Mouse (Mus musculus): Measurements from ENCODE around the gene Atp6v0a4. TPM values are rescaled to one million over a fixed set of nuclear protein-coding genes. Genes with fewer than 3 reads are reported as not detected.

The Atp6v0a4 gene
- 6.2 and 12.1 TPM in 2 replicates for polyA plus RNA-seq (2012; rRNA removed)

GRCm38 (mm10) chr6:38124207-38124835 is at the start of gene Atp6v0a4:
Gene Atp6v0a4 (minus strand): TSS chr6:38124586.
- TF ChIP-seq POLR2A (IDR thresholded peaks at IDR 0.05; ENCODE audit: borderline replicate concordance, extremely low read depth, low read depth, low read length) (no peak), CTCF (IDR thresholded peaks at IDR 0.05; ENCODE audit: insufficient read depth, low read length) (no peak)
- Histone ChIP-seq H3K4me3 (replicated peaks; ENCODE audit: extremely low read depth, low read depth, low read length) (no peak within 1 kb of the TSS), H3K4me1 (ENCODE audit: control insufficient read depth, insufficient read depth, low read length) (0 out of 2 replicates have a peak, but pooled peaks cover 5% of the 10 kb centered on the region)
- DNase-seq = no peak
- WGBS = 74% methylated on average over 7 of the region's 7 CpGs

DNA sequence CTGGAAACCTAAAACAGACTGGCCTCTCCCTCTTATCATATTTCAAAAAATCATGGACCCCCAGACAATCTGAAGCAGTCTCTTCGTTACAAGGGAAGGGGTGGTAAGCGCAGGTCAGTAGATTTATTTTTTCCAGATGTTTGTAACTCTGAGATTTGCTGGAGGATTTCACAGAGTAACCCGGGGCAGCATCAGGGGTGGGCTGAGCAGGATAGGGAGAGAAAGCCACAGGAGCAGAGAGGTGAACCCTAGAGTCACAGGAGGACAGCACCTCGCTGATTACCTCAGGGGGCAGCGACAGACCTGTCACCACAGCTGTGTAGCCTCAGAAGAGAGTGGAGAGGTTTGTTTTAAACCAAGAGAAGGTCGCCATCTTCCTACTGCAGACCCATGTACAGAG is 41.0 kb upstream of the Atp6v0a4 start:
- WGBS = 77% methylated on average over 6 of the region's 6 CpGs
- no peak for DNase-seq
- TF ChIP-seq CTCF (IDR thresholded peaks at IDR 0.05; ENCODE audit: insufficient read depth, low read length) = no peak
- no peak for TF ChIP-seq POLR2A (IDR thresholded peaks at IDR 0.05; ENCODE audit: borderline replicate concordance, extremely low read depth, low read depth, low read length)
- Histone ChIP-seq H3K4me3 (replicated peaks; ENCODE audit: extremely low read depth, low read depth, low read length) (no peak overlapping the region), H3K4me1 (ENCODE audit: control insufficient read depth, insufficient read depth, low read length) (no peaks in the 10 kb centered on the region)

DNA sequence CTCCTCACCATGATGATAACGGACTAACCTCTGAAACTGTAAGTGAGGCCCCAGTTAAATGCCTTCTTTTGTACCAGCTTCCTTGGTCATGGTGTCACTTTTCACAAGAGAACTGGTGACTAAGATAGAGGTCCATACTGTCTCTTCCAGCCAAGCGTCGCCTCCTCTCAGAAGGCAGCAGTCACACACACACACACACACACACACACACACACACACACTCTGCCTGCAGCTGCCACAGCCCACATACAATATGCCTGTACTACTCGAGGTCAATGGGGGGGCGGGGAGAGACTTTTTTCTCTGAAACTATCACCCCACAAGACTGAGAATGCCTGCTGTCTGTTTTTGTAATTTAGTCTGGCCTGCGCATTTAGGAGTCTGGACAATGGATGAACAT is 40.3 kb upstream of the Atp6v0a4 start:
- TF ChIP-seq POLR2A (IDR thresholded peaks at IDR 0.05; ENCODE audit: borderline replicate concordance, extremely low read depth, low read depth, low read length) (no peak), CTCF (IDR thresholded peaks at IDR 0.05; ENCODE audit: insufficient read depth, low read length) (no peak)
- WGBS = 92% methylated on average over 6 of the region's 6 CpGs

DNA sequence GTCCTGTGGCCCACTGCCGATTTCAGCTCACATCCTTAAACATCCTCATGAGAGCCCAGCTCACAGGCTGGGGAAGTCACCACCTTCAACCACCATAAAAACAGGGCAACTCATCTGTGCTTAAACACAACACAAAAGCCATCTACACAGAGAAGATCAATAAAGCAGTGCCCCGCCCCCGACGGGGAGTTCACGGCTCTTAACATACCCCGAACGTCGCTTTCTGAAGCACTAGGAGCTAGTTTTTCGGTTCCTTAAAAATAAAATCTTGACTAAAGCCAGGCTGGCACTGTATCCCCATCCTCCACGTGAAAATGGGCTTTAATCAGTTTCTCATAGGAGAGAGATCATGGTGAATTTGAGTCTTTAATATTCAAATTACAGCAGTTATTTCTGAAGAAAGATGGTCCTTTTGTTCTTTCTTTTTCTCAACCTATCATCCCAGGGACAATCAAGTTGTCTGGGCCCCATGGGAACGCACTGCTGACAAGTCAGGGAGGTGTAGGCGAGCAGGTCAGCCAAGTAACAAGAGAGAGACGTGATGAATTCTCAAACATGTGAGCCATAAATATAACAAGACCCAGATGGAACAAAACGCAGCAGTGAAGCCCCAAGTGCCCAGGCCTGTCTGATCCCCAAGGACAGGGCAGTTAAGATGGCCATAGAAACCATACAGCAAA is 38.6 kb upstream of the Atp6v0a4 start:
- WGBS = 84% methylated on average over 14 of the region's 14 CpGs

More for the DNA sequence above, 40.3 kb upstream of the Atp6v0a4 start:
- no peaks in the 10 kb centered on the region for H3K4me1 ChIP-seq (ENCODE audit: control insufficient read depth, insufficient read depth, low read length)
- no peak overlapping the region for H3K4me3 ChIP-seq (replicated peaks; ENCODE audit: extremely low read depth, low read depth, low read length)
- DNase-seq = no peak

DNA sequence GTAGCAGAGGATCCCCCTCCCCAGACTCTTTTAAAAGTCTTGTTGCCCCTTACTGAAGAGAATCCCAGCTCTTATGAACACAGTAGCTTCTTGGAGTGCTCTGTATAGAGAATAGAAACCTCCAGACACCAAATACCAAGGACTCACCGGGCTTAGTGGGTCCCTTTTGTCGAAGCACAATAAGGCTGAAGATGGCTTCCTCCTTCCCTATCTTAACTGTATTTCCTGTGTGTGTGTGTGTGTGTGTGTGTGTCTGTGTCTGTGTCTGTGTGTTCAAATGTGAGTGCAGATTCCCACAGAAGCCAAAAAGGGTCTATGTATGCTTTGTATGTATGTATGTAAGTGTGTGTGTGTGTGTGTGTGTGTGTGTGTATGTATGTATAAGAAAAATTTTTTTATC is 36.2 kb upstream of the Atp6v0a4 start:
- TF ChIP-seq POLR2A (IDR thresholded peaks at IDR 0.05; ENCODE audit: borderline replicate concordance, extremely low read depth, low read depth, low read length) (no peak), CTCF (IDR thresholded peaks at IDR 0.05; ENCODE audit: insufficient read depth, low read length) (no peak)
- no peak overlapping the region for H3K4me3 ChIP-seq (replicated peaks; ENCODE audit: extremely low read depth, low read depth, low read length)
- 49% methylated on average over 2 of the region's 2 CpGs for WGBS
- no peak for DNase-seq
- no peaks in the 10 kb centered on the region for H3K4me1 ChIP-seq (ENCODE audit: control insufficient read depth, insufficient read depth, low read length)

More for the DNA sequence above, 38.6 kb upstream of the Atp6v0a4 start:
- H3K4me3 ChIP-seq (replicated peaks; ENCODE audit: extremely low read depth, low read depth, low read length) = no peak overlapping the region
- no peaks in the 10 kb centered on the region for H3K4me1 ChIP-seq (ENCODE audit: control insufficient read depth, insufficient read depth, low read length)
- no peak for DNase-seq
- TF ChIP-seq POLR2A (IDR thresholded peaks at IDR 0.05; ENCODE audit: borderline replicate concordance, extremely low read depth, low read depth, low read length) (no peak), CTCF (IDR thresholded peaks at IDR 0.05; ENCODE audit: insufficient read depth, low read length) (no peak)

GRCm38 (mm10) chr6:38160102-38160501 is 35.7 kb upstream of the Atp6v0a4 start:
- TF ChIP-seq POLR2A (IDR thresholded peaks at IDR 0.05; ENCODE audit: borderline replicate concordance, extremely low read depth, low read depth, low read length) (no peak), CTCF (IDR thresholded peaks at IDR 0.05; ENCODE audit: insufficient read depth, low read length) (peak; percentile 50; the same call in 1 of the 2 replicates)
- peak; percentile 85 for DNase-seq
- WGBS = 5% methylated on average over 3 of the region's 3 CpGs
- Histone ChIP-seq H3K4me1 (ENCODE audit: control insufficient read depth, insufficient read depth, low read length) (no peaks in the 10 kb centered on the region), H3K4me3 (replicated peaks; ENCODE audit: extremely low read depth, low read depth, low read length) (no peak overlapping the region)

DNA sequence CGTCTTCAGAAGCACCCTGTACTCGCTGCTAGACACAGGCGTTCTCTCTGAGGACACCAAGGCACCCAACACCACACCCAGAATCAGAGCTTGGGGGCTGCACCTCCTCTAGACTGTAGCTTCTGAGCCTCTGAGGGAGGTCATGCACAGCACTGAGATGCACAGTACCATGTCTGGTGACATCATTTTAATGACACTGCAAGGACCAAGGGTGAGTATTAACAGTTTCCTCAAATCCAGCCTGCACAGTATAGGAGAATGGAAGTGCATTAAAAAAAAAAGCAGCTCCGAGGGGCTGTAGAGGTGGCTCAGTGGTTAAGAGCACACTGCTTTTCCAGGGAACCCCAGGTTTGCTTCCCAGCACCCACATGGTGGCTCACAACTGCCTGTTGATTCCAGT is 35.2 kb upstream of the Atp6v0a4 start:
- no peak for TF ChIP-seq POLR2A (IDR thresholded peaks at IDR 0.05; ENCODE audit: borderline replicate concordance, extremely low read depth, low read depth, low read length)
- no peak for TF ChIP-seq CTCF (IDR thresholded peaks at IDR 0.05; ENCODE audit: insufficient read depth, low read length)
- no peak for DNase-seq
- 94% methylated on average over 4 of the region's 4 CpGs for WGBS

GRCm38 (mm10) chr6:38157925-38158324 is 33.5 kb upstream of the Atp6v0a4 start:
- TF ChIP-seq POLR2A (IDR thresholded peaks at IDR 0.05; ENCODE audit: borderline replicate concordance, extremely low read depth, low read depth, low read length) (no peak), CTCF (IDR thresholded peaks at IDR 0.05; ENCODE audit: insufficient read depth, low read length) (no peak)
- H3K4me3 ChIP-seq (replicated peaks; ENCODE audit: extremely low read depth, low read depth, low read length) = no peak overlapping the region
- H3K4me1 ChIP-seq (ENCODE audit: control insufficient read depth, insufficient read depth, low read length) = no peaks in the 10 kb centered on the region
- no peak for DNase-seq
- 83% methylated on average over 16 of the region's 16 CpGs for WGBS

More for the DNA sequence above, 35.2 kb upstream of the Atp6v0a4 start:
- no peak overlapping the region for H3K4me3 ChIP-seq (replicated peaks; ENCODE audit: extremely low read depth, low read depth, low read length)
- no peaks in the 10 kb centered on the region for H3K4me1 ChIP-seq (ENCODE audit: control insufficient read depth, insufficient read depth, low read length)

DNA sequence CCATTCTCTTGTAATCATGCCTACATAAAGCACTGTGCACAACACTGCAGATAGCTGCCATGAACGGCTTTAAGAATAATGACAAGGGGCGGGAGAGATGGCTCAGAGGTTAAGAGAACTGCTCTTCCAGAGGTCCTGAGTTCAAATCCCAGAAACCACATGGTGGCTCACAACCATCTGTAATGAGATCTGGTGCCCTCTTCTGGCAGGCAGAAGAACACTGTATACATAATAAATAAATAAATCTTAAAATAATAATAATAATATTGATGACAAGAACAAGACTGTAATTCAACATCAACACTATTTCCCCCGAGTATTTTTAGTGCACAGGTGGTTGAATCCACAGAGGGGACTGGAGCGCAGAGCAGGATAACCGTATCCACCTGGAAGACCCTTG is 31.8 kb upstream of the Atp6v0a4 start:
- Histone ChIP-seq H3K4me3 (replicated peaks; ENCODE audit: extremely low read depth, low read depth, low read length) (no peak overlapping the region), H3K4me1 (ENCODE audit: control insufficient read depth, insufficient read depth, low read length) (no peaks in the 10 kb centered on the region)
- TF ChIP-seq POLR2A (IDR thresholded peaks at IDR 0.05; ENCODE audit: borderline replicate concordance, extremely low read depth, low read depth, low read length) (no peak), CTCF (IDR thresholded peaks at IDR 0.05; ENCODE audit: insufficient read depth, low read length) (no peak)
- 91% methylated on average over 5 of the region's 5 CpGs for WGBS
- DNase-seq = no peak

- TF ChIP-seq CTCF (IDR thresholded peaks at IDR 0.05; ENCODE audit: insufficient read depth, low read length) = no peak
- DNase-seq = no peak
- 81% methylated on average over 11 of the region's 11 CpGs for WGBS
- no peaks in the 10 kb centered on the region for H3K4me1 ChIP-seq (ENCODE audit: control insufficient read depth, insufficient read depth, low read length)
- H3K4me3 ChIP-seq (replicated peaks; ENCODE audit: extremely low read depth, low read depth, low read length) = no peak overlapping the region
These were observed 27.9 kb upstream of the Atp6v0a4 start for GRCm38 (mm10) chr6:38152305-38152704.

Measured in lung, adult 2 months (tissue).